Mouse (Mus musculus) lung, embryonic 14.5 days (tissue): ENCODE data around the gene Gm28053. TPM values are rescaled to one million over a fixed set of nuclear protein-coding genes. Genes with fewer than 3 reads are reported as not detected.
A peak's percentile ranks its signal among the peaks of the same experiment; 100 is the strongest.

Experiments used
- ATAC-seq: fragments of 200-750 bp; cut with Nextera tagmentation; 2 replicates; pipeline ENCODE4 v1.8.0; 2017; ENCODE audit warnings: mild to moderate bottlenecking, moderate TSS enrichment, moderate library complexity; ENCODE audit not compliant: insufficient read depth
- DNase-seq: peaks from one replicate; pipeline ENCODE4 v3.0.0-alpha.2; 2015
- H3K27ac ChIP-seq: fragments of 300-500 bp; sonication (generic); 2 replicates; pipeline ENCODE4 v1.5.1; 2014; ENCODE audit warnings: low read depth, mild to moderate bottlenecking, moderate library complexity
- H3K27me3 ChIP-seq: fragments of 300-500 bp; sonication (generic); 2 replicates; pipeline ENCODE4 v1.6.1; 2014; ENCODE audit warnings: low read length, control low read depth; ENCODE audit not compliant: insufficient read depth
- H3K36me3 ChIP-seq: fragments of 300-500 bp; sonication (generic); 2 replicates; pipeline ENCODE4 v1.6.1; 2014; ENCODE audit warnings: control low read depth; ENCODE audit not compliant: insufficient read depth
- H3K4me1 ChIP-seq: fragments of 300-500 bp; sonication (generic); 2 replicates; pipeline ENCODE4 v1.6.1; 2014; ENCODE audit warnings: antibody characterized with exemption, control low read depth; ENCODE audit not compliant: insufficient read depth
- H3K4me2 ChIP-seq: fragments of 300-500 bp; sonication (generic); 2 replicates; pipeline ENCODE4 v1.6.1; 2014; ENCODE audit warnings: mild to moderate bottlenecking
- H3K4me3 ChIP-seq: fragments of 300-500 bp; sonication (generic); 2 replicates; pipeline ENCODE4 v1.5.1; 2014; ENCODE audit warnings: low read depth, low read length
- H3K9ac ChIP-seq: fragments of 300-500 bp; sonication (generic); 2 replicates; pipeline ENCODE4 v1.6.1; 2014
- H3K9me3 ChIP-seq: fragments of 300-500 bp; sonication (generic); 2 replicates; pipeline ENCODE4 v1.6.1; 2016; ENCODE audit warnings: low read depth, low read length, control low read depth
- CTCF ChIP-seq: IDR thresholded peaks from 2 replicates; pipeline ENCODE4 v1.5.1; 2016; ENCODE audit warnings: antibody characterized with exemption, low read depth
- WGBS: fragments of 180-500 bp; shearing (Covaris S2); extraction: QIAGEN DNeasy Blood & Tissue Kit; methylation state at CpG from one replicate; pipeline ENCODE4 v1.1.7; 2014; 5-methylcytosine and 5-hydroxymethylcytosine counted together
- polyA plus RNA-seq: library from polyadenylated mRNA; unstranded; fragments of >200 nt; fragmentation: Nextera tagmentation; extraction: Ambion mirVana; gene quantifications from 2 replicates; pipeline ENCODE4 v1.2.1, GENCODE M21; 2014

Gene Gm28053
- polyA plus RNA-seq, 1 experiment from 2014 or later: 3.8 TPM

GRCm38 (mm10) chr6:48696830-48697554 is 21.4 kb upstream of the Gm28053 start:
- H3K9ac ChIP-seq: no peak overlapping the region
- DNase-seq: no peak
- 0 out of 2 replicates have a peak, but pooled peaks cover 2% of the 10 kb centered on the region for H3K36me3 ChIP-seq
- 80% methylated on average over 4 of the region's 4 CpGs for WGBS
- no peak overlapping the region for H3K4me3 ChIP-seq
- no peaks in the 10 kb centered on the region for H3K4me1 ChIP-seq
- ATAC-seq: no peak
- no peaks in the 10 kb centered on the region for H3K27me3 ChIP-seq
- no peak for TF ChIP-seq CTCF
- H3K9me3 ChIP-seq: no peaks in the 10 kb centered on the region
- H3K27ac ChIP-seq: peak overlapping the region; percentile 13; the same call in 1 of the 2 replicates
- H3K4me2 ChIP-seq: no peak overlapping the region

- Histone ChIP-seq H3K9ac (no peak overlapping the region), H3K27ac (peak overlapping the region; percentile 13; the same call in 1 of the 2 replicates), H3K9me3 (no peaks in the 10 kb centered on the region), H3K4me3 (no peak overlapping the region), H3K4me2 (no peak overlapping the region), H3K36me3 (0 out of 2 replicates have a peak, but pooled peaks cover 5% of the 10 kb centered on the region), H3K4me1 (no peaks in the 10 kb centered on the region), H3K27me3 (no peaks in the 10 kb centered on the region)
- TF ChIP-seq CTCF: no peak
- ATAC-seq: no peak
- WGBS: 21% methylated on average over 1 of the region's 1 CpGs
- no peak for DNase-seq
These were observed 20.9 kb upstream of the Gm28053 start for GRCm38 (mm10) chr6:48697555-48697930.

GRCm38 (mm10) chr6:48698066-48698856 is 20.1 kb upstream of the Gm28053 start:
- Histone ChIP-seq H3K36me3 (0 out of 2 replicates have a peak, but pooled peaks cover 5% of the 10 kb centered on the region), H3K27ac (no peak overlapping the region), H3K27me3 (no peaks in the 10 kb centered on the region), H3K4me1 (no peaks in the 10 kb centered on the region), H3K4me2 (no peak overlapping the region), H3K4me3 (no peak overlapping the region), H3K9me3 (no peaks in the 10 kb centered on the region), H3K9ac (no peak overlapping the region)
- no peak for DNase-seq
- no peak for ATAC-seq
- no peak for TF ChIP-seq CTCF
- 76% methylated on average over 7 of the region's 7 CpGs for WGBS

GRCm38 (mm10) chr6:48698888-48699287 is 19.5 kb upstream of the Gm28053 start:
- no peaks in the 10 kb centered on the region for H3K27me3 ChIP-seq
- WGBS: 73% methylated on average over 3 of the region's 3 CpGs
- ATAC-seq (no peak), DNase-seq (no peak)
- no peak for TF ChIP-seq CTCF
- 0 out of 2 replicates have a peak, but pooled peaks cover 5% of the 10 kb centered on the region for H3K36me3 ChIP-seq
- no peaks in the 10 kb centered on the region for H3K9me3 ChIP-seq
- H3K9ac ChIP-seq: no peak overlapping the region
- H3K4me2 ChIP-seq: no peak overlapping the region
- H3K4me1 ChIP-seq: no peaks in the 10 kb centered on the region
- no peak overlapping the region for H3K4me3 ChIP-seq
- H3K27ac ChIP-seq: no peak overlapping the region

GRCm38 (mm10) chr6:48700251-48701075 is 17.9 kb upstream of the Gm28053 start:
- WGBS: 39% methylated on average over 5 of the region's 5 CpGs
- no peaks in the 10 kb centered on the region for H3K4me1 ChIP-seq
- TF ChIP-seq CTCF: no peak
- no peak overlapping the region for H3K4me3 ChIP-seq
- H3K4me2 ChIP-seq: no peak overlapping the region
- H3K36me3 ChIP-seq: 0 out of 2 replicates have a peak, but pooled peaks cover 5% of the 10 kb centered on the region
- ATAC-seq (peak; percentile 68; the same call in 1 of the 2 replicates), DNase-seq (peak; percentile 72)
- H3K9ac ChIP-seq: no peak overlapping the region
- peak overlapping the region; percentile 61 for H3K27ac ChIP-seq
- H3K27me3 ChIP-seq: no peaks in the 10 kb centered on the region
- H3K9me3 ChIP-seq: no peaks in the 10 kb centered on the region

- no peak overlapping the region for H3K27ac ChIP-seq
These were observed 16.3 kb upstream of the Gm28053 start for GRCm38 (mm10) chr6:48702146-48702545.

More at GRCm38 (mm10) chr6:48702146-48702545, 16.3 kb upstream of the Gm28053 start:
- 0 out of 2 replicates have a peak, but pooled peaks cover 5% of the 10 kb centered on the region for H3K36me3 ChIP-seq
- DNase-seq (no peak), ATAC-seq (no peak)
- H3K27me3 ChIP-seq: no peaks in the 10 kb centered on the region
- H3K9me3 ChIP-seq: no peaks in the 10 kb centered on the region
- H3K4me1 ChIP-seq: no peaks in the 10 kb centered on the region
- H3K4me2 ChIP-seq: no peak overlapping the region
- TF ChIP-seq CTCF: no peak
- WGBS: 83% methylated on average over 7 of the region's 7 CpGs
- no peak overlapping the region for H3K4me3 ChIP-seq
- no peak overlapping the region for H3K9ac ChIP-seq
